Mouse (Mus musculus) hindbrain, embryonic 10.5 days (tissue): Measurements from ENCODE around the gene Pcsk1n. TPM values are rescaled to one million over a fixed set of nuclear protein-coding genes. Genes with fewer than 3 reads are reported as not detected.

Experiments
- DNase-seq: peaks from one replicate; pipeline ENCODE4 v3.0.0-alpha.2; 2017; ENCODE audit warnings: low spot score
- H3K27ac ChIP-seq: fragments of 300-500 bp; sonication (generic); 2 replicates; pipeline ENCODE4 v1.5.1; 2016; ENCODE audit warnings: mild to moderate bottlenecking, moderate library complexity
- H3K27me3 ChIP-seq: fragments of 300-500 bp; sonication (generic); 2 replicates; pipeline ENCODE4 v1.6.1; 2016; ENCODE audit warnings: mild to moderate bottlenecking; ENCODE audit not compliant: poor library complexity, insufficient read depth, severe bottlenecking
- H3K36me3 ChIP-seq: fragments of 300-500 bp; sonication (generic); 2 replicates; pipeline ENCODE4 v1.6.1; 2016; ENCODE audit warnings: mild to moderate bottlenecking, moderate library complexity
- H3K4me1 ChIP-seq: fragments of 300-500 bp; sonication (generic); replicated peaks from 2 replicates; pipeline ENCODE4 v1.6.1; 2016; ENCODE audit warnings: mild to moderate bottlenecking
- H3K4me3 ChIP-seq: fragments of 300-500 bp; sonication (generic); 2 replicates; pipeline ENCODE4 v1.5.1; 2016; ENCODE audit warnings: mild to moderate bottlenecking, moderate library complexity
- H3K9me3 ChIP-seq: fragments of 300-500 bp; sonication (generic); 2 replicates; pipeline ENCODE4 v1.6.1; 2016; ENCODE audit warnings: mild to moderate bottlenecking, moderate library complexity
- WGBS: fragments of 180-500 bp; shearing (Covaris S2); methylation state at CpG from one replicate; pipeline ENCODE4 v1.1.7; 2016; 5-methylcytosine and 5-hydroxymethylcytosine counted together
- polyA plus RNA-seq: library from polyadenylated mRNA; unstranded; fragments of >200 nt; fragmentation: Nextera tagmentation; extraction: Ambion mirVana; gene quantifications from 2 replicates; pipeline ENCODE4 v1.2.1, GENCODE M21; 2016

Gene Pcsk1n
- polyA plus RNA-seq, 1 experiment from 2014 or later = 39.8 TPM

DNA sequence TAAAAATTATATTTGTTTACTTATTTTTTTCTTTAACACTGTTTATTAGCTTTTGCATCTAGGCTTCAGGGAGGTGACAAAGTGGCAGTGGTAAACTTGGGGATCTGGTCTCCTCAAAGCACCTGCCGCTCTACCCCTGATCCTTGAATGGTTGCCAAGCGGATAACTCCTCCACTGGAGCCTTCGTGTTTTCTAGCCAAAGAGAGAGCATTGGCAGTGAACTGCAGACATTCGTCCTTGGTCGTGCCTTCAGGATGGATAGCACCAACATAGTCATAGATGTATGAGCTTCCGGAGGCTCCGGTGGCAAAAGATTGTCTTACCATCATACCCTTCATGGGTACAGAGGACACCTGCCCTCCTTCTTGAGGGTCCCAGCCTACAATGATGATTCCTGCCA, 30.5 kb downstream of the Pcsk1n start:
- no peak for DNase-seq
- Histone ChIP-seq H3K4me1 (peaks cover 7% of the 10 kb centered on the region), H3K36me3 (no peaks in the 10 kb centered on the region), H3K27me3 (no peaks in the 10 kb centered on the region), H3K9me3 (0 out of 2 replicates have a peak, but pooled peaks cover 5% of the 10 kb centered on the region), H3K4me3 (no peak overlapping the region), H3K27ac (no peak overlapping the region)
- 97% methylated on average over 7 of the region's 7 CpGs for WGBS

DNA sequence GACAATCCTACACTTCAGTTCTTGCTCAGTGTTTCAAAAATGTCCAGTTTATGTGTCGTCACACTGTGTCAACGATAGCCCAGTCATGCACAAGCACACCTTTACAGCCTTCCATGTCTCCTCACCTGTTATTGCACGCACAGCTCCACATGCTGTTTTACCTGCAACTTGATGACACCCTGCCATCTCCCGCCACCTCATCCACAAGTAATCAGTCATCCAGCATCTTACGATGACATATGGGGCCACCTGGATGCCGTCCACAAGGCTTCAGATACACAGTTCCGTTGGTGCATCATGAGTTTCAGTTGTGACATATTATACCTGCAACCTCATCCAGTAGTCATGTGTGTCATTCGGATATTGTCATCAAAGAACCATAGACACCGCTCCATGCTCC, 39.2 kb downstream of the Pcsk1n start:
- H3K36me3 ChIP-seq = no peaks in the 10 kb centered on the region
- no peaks in the 10 kb centered on the region for H3K27me3 ChIP-seq
- no peaks in the 10 kb centered on the region for H3K4me1 ChIP-seq
- no peak for DNase-seq
- WGBS = 93% methylated on average over 9 of the region's 9 CpGs
- H3K9me3 ChIP-seq = peaks cover 3% of the 10 kb centered on the region; the same call in 1 of the 2 replicates
- no peak overlapping the region for H3K27ac ChIP-seq
- no peak overlapping the region for H3K4me3 ChIP-seq

DNA sequence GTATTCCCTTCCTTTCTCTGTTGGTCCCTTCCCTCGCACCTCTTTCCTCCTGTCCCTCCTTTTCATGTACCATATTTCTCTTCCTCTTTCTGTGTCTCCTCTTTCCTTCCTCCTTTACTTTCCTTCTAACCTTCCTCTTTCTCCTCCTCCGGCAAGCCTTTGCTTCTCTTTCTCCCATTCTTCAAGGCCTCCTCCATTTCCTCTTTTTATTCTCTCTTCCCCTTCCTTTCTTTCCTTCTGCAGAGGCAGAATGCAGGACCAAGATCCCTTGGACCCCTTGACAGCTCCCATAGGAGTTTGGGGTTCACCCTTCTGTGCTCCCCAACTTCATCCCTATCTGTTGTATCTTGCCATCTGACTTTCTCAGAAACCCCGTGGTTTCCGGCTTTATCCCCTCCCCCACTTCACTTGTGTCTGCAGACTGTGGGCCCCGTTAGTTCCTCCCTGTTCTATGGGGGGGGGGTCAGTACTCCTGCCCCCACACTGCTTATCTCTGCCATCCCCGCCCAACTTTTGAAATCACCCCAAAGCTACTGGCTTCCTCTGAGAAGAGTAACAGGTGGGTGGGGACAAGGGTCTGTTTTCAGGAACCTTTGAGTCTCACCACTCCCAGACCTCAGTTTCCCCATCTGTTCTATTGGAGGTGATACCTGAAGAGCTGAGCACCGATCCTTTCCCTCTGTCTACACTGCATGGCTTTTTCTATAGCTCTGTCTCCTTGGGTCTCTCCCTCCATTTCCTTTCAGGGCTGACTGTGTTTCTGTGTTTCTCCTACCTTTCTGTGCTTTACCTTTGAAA, 44.4 kb downstream of the Pcsk1n start:
- Histone ChIP-seq H3K27ac (no peak overlapping the region), H3K27me3 (no peaks in the 10 kb centered on the region), H3K4me1 (no peaks in the 10 kb centered on the region), H3K36me3 (no peaks in the 10 kb centered on the region), H3K9me3 (peaks cover 3% of the 10 kb centered on the region; the same call in 1 of the 2 replicates), H3K4me3 (no peak overlapping the region)
- 79% methylated on average over 7 of the region's 7 CpGs for WGBS
- DNase-seq = no peak

DNA sequence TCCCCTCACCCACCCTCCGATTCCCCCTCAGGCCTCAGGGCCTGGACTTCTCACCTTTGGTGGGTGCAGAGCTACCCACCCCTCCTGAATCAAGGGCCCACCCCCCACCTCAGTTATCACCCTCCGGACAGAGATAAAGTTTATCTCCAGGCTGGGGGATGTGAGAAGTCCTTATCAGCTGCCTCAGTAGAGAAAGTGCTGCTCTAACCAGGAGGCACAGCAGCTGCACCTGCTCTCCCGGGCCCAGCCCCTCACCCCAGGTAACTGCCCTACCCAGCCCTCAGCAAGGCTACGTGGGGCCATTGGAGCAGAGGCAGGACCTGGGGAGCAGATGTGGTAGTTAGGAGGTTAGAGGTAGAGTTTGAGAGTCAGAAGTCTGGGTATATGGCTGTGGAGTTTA, 46.5 kb downstream of the Pcsk1n start:
- 78% methylated on average over 4 of the region's 4 CpGs for WGBS
- H3K27me3 ChIP-seq = no peaks in the 10 kb centered on the region
- no peaks in the 10 kb centered on the region for H3K36me3 ChIP-seq
- peaks cover 3% of the 10 kb centered on the region; the same call in 1 of the 2 replicates for H3K9me3 ChIP-seq
- H3K27ac ChIP-seq = no peak overlapping the region
- H3K4me1 ChIP-seq = no peaks in the 10 kb centered on the region
- no peak overlapping the region for H3K4me3 ChIP-seq
- no peak for DNase-seq

DNA sequence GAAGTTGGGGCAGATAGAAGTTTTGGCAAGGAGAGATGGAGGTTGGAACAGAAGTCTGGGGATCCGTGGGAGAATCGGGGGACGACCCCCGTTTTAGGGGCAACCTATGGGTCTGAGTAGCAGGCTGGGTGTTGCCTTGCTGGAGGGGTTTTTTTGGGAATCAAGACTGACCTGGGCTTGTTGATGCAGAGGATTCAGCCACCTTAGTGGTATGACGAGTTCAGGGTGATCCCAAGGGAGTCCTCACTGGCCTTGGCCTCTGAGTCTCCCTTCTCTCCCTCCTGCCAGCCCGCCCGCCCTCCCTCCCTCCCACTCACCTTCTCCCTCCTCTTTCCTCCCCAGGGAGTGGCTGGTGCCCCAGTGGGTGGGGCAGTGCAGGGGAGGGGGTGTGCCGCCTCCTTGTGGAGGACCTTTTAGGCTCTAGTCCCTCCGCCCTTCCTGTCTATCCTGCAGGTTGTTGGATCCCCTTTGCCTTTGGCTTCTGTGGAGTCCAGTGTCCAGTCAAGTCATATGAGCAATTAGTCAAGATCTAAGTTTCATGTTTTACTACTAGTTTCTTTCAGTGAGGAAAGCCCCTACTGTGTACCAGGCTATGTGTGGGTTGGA, 48.1 kb downstream of the Pcsk1n start:
- no peaks in the 10 kb centered on the region for H3K4me1 ChIP-seq
- 85% methylated on average over 7 of the region's 9 CpGs for WGBS

DNA sequence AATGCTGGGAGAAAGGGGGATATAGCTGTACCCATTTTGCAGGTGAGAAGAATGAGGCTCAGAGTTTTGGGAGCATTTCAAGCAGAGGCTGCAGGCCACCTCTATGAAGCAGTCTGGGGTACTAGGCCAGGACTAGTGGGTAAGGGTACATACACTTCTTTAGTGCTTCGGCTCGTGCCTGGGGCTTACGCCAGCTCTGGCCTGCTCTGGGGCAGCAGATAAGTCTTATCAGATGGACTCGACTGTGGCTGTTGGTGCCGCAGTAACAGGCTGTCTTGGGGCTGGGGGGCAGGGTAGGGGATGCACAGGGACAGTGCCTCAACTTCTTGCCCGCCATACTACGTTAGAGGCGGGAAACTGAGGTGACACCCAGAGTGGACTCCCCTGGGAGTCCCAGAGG, 48.6 kb downstream of the Pcsk1n start:
- DNase-seq = no peak
- Histone ChIP-seq H3K4me1 (no peaks in the 10 kb centered on the region), H3K27ac (no peak overlapping the region), H3K27me3 (no peaks in the 10 kb centered on the region), H3K4me3 (no peak overlapping the region), H3K36me3 (no peaks in the 10 kb centered on the region), H3K9me3 (no peaks in the 10 kb centered on the region; the same call in 1 of the 2 replicates)
- 83% methylated on average over 8 of the region's 8 CpGs for WGBS

More for the DNA sequence above, 48.1 kb downstream of the Pcsk1n start:
- no peaks in the 10 kb centered on the region; the same call in 1 of the 2 replicates for H3K9me3 ChIP-seq
- H3K36me3 ChIP-seq = no peaks in the 10 kb centered on the region
- H3K27ac ChIP-seq = no peak overlapping the region
- no peaks in the 10 kb centered on the region for H3K27me3 ChIP-seq
- no peak overlapping the region for H3K4me3 ChIP-seq
- DNase-seq = no peak

DNA sequence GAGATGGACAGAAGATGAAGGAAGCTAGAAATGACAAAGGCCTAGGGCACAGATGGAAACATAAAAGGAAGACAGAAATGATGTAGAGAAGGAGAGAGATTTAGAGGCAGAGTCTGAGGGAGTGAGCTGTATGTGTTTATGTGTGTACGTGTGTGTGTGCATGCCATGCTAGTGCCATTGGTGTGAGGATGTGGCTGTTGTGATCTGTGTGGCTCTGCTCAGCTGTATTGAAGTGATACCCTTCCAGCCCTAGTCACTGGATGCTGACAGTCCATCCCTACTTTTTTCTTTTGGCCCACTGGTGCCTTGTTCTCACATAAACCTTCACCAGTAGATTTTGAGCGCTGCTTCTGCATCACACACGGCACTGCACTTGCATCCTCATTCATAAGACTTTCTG, 49.3 kb downstream of the Pcsk1n start:
- Histone ChIP-seq H3K9me3 (no peaks in the 10 kb centered on the region; the same call in 1 of the 2 replicates), H3K4me1 (no peaks in the 10 kb centered on the region), H3K27ac (no peak overlapping the region), H3K4me3 (no peak overlapping the region), H3K36me3 (no peaks in the 10 kb centered on the region), H3K27me3 (no peaks in the 10 kb centered on the region)
- no peak for DNase-seq
- WGBS = 82% methylated on average over 3 of the region's 3 CpGs

DNA sequence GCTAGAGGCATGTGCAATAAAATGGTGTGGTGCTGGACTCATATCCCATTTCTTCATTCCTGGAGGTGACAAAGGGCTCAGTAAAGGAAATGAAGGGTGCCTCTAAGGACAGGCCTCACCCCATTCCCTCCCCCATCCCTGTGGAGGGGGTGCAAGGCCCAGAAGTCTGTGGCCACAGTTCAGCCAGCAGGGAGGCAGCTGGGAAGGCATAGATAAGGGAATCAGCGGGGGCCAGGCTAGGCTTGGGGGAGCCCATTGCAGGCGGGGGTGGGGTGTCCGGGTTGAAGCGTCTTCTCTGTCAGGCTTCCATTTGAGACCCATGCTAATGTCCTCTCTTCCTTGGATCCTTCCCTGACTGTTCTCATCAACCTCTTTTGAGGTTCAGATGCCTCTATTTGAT, 51.7 kb downstream of the Pcsk1n start:
- Histone ChIP-seq H3K27me3 (no peaks in the 10 kb centered on the region), H3K27ac (no peak overlapping the region), H3K36me3 (no peaks in the 10 kb centered on the region), H3K9me3 (no peaks in the 10 kb centered on the region; the same call in 1 of the 2 replicates), H3K4me1 (no peaks in the 10 kb centered on the region), H3K4me3 (no peak overlapping the region)
- DNase-seq = no peak
- 64% methylated on average over 4 of the region's 4 CpGs for WGBS

Other genes starting within 250 kb of the Pcsk1n start
- 40.9 and 52.0 TPM in 2 replicates for gene Plp2, start 248.4 kb upstream of the Pcsk1n start, polyA plus RNA-seq
- not detected in 2 replicates for gene Magix, start 238.6 kb upstream of the Pcsk1n start, polyA plus RNA-seq
- 36.0 and 42.8 TPM in 2 replicates for gene Gpkow, start 222.7 kb upstream of the Pcsk1n start, polyA plus RNA-seq
- gene Wdr45, start 205.5 kb upstream of the Pcsk1n start, polyA plus RNA-seq = 19.5 and 23.7 TPM in 2 replicates
- not detected in 2 replicates for gene Gm45208, start 197.6 kb upstream of the Pcsk1n start, polyA plus RNA-seq
- 78.2 and 101 TPM in 2 replicates for gene Praf2, start 191.4 kb upstream of the Pcsk1n start, polyA plus RNA-seq
- gene Ccdc120, start 168.9 kb upstream of the Pcsk1n start, polyA plus RNA-seq = 18.7 and 22.9 TPM in 2 replicates
- gene Tfe3, start 157.3 kb upstream of the Pcsk1n start, polyA plus RNA-seq = 31.7 and 36.5 TPM in 2 replicates
- gene Gripap1, start 130.1 kb upstream of the Pcsk1n start, polyA plus RNA-seq = 45.3 and 47.8 TPM in 2 replicates
- gene Kcnd1, start 97.5 kb upstream of the Pcsk1n start, polyA plus RNA-seq = 1.4 and 2.2 TPM in 2 replicates
- gene Otud5, start 78.5 kb upstream of the Pcsk1n start, polyA plus RNA-seq = 43.8 and 55.9 TPM in 2 replicates
- 8.8 and 10.2 TPM in 2 replicates for gene Pim2, start 41.6 kb upstream of the Pcsk1n start, polyA plus RNA-seq
- 26.6 and 32.5 TPM in 2 replicates for gene Slc35a2, start 35.8 kb upstream of the Pcsk1n start, polyA plus RNA-seq
- 131 and 160 TPM in 2 replicates for gene Pqbp1, start 20.6 kb upstream of the Pcsk1n start, polyA plus RNA-seq
- 206 and 214 TPM in 2 replicates for gene Timm17b, start 20.5 kb upstream of the Pcsk1n start, polyA plus RNA-seq
- gene Gm10491, start 12.0 kb upstream of the Pcsk1n start, polyA plus RNA-seq = not detected in 2 replicates
- not detected in 2 replicates for gene Gm10490, start 10.3 kb upstream of the Pcsk1n start, polyA plus RNA-seq
- not detected in 2 replicates for gene Eras, start 8.8 kb downstream of the Pcsk1n start, polyA plus RNA-seq
- gene Hdac6, start 28.1 kb downstream of the Pcsk1n start, polyA plus RNA-seq = 58.5 and 61.5 TPM in 2 replicates
- 5.3 and 7.4 TPM in 2 replicates for gene Gata1, start 58.2 kb downstream of the Pcsk1n start, polyA plus RNA-seq
- not detected in 2 replicates for gene Glod5, start 98.7 kb downstream of the Pcsk1n start, polyA plus RNA-seq
- gene Suv39h1, start 154.9 kb downstream of the Pcsk1n start, polyA plus RNA-seq = 74.9 and 90.9 TPM in 2 replicates
- gene Was, start 170.7 kb downstream of the Pcsk1n start, polyA plus RNA-seq = 0.15 and 0.24 TPM in 2 replicates
- gene Wdr13, start 213.1 kb downstream of the Pcsk1n start, polyA plus RNA-seq = 25.8 and 26.7 TPM in 2 replicates
- 402 and 425 TPM in 2 replicates for gene Rbm3, start 226.1 kb downstream of the Pcsk1n start, polyA plus RNA-seq